Mouse (Mus musculus) thymus, adult 2 months (tissue): ENCODE results near the gene Tmem232.

Experiments
- CTCF ChIP-seq: fragments of 200-500 bp; IDR thresholded peaks from 2 replicates; pipeline ENCODE4 v1.5.1; 2012; ENCODE audit warnings: mild to moderate bottlenecking, control low read depth, low read length, moderate library complexity, borderline replicate concordance; ENCODE audit not compliant: control insufficient read depth, poor library complexity, insufficient read depth; ENCODE audit errors: extremely low read depth
- POLR2A ChIP-seq: fragments of 200-500 bp; IDR thresholded peaks from 2 replicates; pipeline ENCODE4 v1.6.1; 2012; ENCODE audit warnings: mild to moderate bottlenecking, low read length, control low read depth, moderate library complexity; ENCODE audit not compliant: control insufficient read depth, poor library complexity, insufficient read depth; ENCODE audit errors: extremely low read depth

DNA sequence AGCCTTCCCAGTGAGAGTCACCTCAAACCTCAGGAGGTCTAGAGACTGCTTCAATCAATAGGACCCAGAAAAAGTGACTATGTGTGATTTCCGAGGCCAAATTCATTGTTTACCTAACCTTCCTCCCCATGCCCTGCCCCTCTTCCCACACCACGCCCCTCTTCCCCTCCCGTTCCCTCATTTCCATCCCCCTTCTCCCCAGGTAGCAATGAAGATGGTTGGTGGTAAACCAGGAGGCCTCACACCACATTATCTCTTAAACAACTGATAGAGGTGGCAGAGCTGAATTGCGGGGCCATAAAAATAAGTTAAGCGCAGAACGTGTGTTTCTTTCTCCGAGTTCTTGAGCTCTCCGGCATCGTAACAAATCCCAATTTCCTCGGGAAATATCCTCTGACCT lies 55.9 kb downstream of the Tmem232 start:
- no peak for TF ChIP-seq CTCF
- no peak for TF ChIP-seq POLR2A
